Mouse (Mus musculus): ENCODE measurements at regions not wholly inside any gene's neighbourhood (a gene's known extent, or its start where the extent isn't known, plus 50 kb on each side); places are given as distances from the start of the nearest gene placed in this dataset.
"Not testable (repeated sequence)": the region's sequence is repeated elsewhere in the genome, so short reads cannot be mapped to it uniquely, and the experiment has no call there.

DNA sequence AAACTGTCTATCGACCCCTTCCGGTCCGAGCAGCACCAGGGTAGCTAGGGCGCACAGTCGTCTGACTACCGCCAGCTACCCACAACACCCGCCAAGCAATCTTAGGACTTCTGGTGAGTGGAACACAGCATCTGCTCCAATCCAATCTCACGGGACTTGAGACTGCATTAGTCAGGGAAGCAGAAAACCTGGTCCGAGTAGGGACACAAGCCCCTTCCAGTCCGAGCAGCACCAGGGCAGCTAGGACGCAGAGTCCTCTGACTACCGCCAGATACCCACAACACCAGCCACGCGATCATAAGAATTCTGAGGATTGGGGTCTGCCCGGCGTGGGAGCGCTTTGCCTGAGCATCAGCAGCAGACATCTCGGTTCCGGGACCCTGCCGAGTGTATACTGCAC lies 79.6 kb downstream of the Gm10715 start:
- DNase-seq (ENCODE audit: low spot score) = not testable (repeated sequence)

- no peak for DNase-seq (ENCODE audit: low spot score)
These were observed 124.5 kb downstream of the Gm10715 start for GRCm38 (mm10) chr9:3161181-3161580.

DNA sequence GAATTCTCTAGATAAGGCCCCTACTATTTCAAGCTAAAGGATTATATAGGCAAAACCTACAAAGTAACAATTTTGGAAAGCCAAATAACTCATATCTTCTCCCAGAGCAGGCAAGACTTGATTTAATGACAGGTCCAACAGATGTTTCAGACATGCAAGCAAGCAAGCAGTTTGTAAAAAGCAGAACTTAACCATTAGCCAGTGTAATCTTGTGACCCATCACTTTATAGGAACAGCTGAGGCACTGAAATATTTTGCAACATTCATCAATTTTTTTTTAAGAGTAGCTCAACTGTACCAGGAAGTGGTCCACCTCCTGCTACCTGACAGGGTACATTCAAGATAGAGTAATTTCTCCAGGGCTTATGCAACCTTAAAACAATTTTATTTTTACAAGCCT lies 147.7 kb downstream of the Gm10715 start:
- DNase-seq (ENCODE audit: low spot score) = no peak

DNA sequence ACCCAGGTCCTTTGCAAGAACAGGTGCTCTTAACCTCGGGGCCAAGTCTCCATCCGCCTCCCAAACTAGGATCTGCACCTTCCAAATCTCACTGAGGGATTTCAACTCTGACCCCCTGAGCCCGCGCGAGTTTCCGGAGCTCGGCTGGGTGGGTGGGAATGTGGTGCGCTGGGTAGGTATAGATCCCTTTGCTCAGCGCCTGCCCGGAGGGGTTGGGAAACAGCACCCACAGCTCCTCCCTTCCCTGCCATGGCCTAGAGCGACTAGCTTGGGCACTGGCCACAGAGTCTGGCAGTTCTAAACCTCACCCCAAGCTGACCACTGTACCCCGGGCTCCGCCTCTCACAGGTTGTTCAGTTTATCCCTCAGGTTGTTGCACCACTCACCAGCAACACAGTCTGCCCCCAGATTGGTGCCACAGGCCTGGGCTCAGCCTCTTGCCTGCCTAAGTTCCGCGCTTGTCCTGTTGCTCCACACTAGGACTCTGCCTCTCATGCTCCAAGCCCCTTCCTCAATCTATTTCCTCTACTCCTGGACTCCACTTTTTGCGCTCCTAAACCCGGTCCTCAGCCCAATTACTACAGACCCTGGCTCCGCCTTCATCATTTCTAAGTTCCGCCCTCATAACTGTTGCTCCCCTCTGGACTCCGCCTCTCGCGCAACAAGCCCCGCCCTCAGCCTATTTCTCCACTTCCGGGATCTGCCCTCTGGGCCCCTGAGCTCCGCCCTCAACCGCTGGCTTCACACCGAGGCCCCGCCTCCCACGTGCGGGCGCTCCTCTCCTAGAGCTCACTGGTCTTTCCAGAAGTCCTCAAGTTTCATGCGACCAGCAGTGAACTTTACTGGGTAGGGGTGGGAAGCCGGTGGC lies 135.6 kb upstream of the Alkbh8 start:
- DNase-seq (ENCODE audit: low spot score) = no peak

DNA sequence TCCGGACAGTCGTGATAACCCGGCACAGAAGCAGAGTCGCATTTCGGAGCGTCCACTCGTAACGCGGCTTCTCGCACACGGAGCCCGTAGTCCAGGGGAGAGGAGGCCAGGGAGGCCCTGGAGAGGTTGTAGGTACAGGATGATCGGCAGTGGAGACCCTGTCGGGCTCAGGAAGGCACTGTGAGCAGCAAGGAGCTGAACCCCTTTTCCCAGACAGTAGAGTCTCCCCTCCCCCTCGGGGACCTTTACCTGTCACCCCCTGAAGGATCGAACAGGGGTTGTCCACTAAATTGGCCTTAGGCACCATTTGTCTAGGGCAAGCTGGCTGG lies 135.0 kb upstream of the Alkbh8 start:
- DNase-seq (ENCODE audit: low spot score) = not testable (repeated sequence)

GRCm38 (mm10) chr9:3208120-3208519 lies 126.8 kb upstream of the Alkbh8 start:
- not testable (repeated sequence) for DNase-seq (ENCODE audit: low spot score)

- DNase-seq (ENCODE audit: low spot score) = peak; percentile 100
These were observed 76.3 kb upstream of the Alkbh8 start for GRCm38 (mm10) chr9:3258396-3259300.

GRCm38 (mm10) chr9:3260181-3260580 lies 74.8 kb upstream of the Alkbh8 start:
- DNase-seq (ENCODE audit: low spot score) = peak; percentile 14

DNA sequence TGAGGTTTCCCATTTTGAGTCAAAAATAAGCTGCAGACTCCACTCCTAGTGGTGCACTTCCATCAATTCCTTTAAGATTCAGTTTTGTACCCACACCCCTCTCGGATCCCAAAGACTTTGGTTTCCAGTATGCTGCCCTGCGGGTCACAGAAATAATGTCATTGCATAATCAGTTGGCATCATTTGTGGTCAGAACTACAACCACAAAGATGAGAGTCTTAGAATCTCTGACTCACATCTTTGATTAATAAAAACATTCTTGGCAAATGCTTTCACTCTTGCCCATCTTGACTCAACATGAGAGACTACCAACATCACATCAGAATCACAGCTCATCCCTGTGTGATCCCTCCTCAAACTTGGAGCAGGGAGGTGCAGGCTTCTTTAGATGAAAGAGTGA lies 74.1 kb upstream of the Alkbh8 start:
- DNase-seq (ENCODE audit: low spot score) = no peak

DNA sequence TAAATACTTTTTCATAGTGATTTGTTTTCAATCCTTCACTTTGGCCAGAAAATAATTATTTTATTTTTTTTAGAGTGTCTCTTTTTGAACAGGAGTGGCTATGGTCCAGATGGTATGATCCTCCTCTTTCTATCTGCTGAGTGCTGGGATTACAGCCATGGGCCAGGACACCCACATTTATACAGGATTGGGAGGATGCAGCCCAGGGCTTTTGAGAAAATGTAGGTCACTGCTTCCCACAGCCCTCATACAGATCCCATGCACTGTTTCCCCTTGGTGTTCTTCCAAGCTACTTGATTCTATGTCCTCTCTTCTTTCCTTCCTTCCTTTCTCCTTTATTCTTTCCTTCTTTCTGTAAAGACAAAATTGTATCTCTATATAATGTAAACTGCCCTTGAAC lies 70.5 kb upstream of the Alkbh8 start:
- DNase-seq (ENCODE audit: low spot score) = no peak

GRCm38 (mm10) chr9:3280496-3280895 lies 54.4 kb upstream of the Alkbh8 start:
- DNase-seq (ENCODE audit: low spot score) = not testable (repeated sequence)

GRCm38 (mm10) chr9:3281906-3282305 lies 53.0 kb upstream of the Alkbh8 start:
- not testable (repeated sequence) for DNase-seq (ENCODE audit: low spot score)

DNA sequence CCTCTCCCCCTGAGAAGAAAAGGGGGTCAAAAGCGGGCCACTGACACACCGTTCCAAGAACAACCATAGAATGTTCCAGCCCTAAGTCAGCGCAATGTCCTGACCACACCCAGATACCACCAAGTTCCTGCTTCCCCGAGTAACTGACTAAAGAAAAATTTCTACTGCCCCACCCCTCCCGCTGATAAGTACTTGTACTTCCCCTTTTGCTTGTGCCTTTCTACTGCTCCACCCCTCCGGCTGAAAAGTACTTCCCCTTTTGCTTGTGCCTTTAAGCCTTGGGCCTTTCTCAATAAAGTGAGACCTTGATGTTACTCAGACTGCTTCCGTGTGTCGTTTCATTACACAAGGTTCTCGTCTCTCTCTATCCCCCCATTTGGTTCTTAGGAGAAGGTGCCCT lies 51.6 kb upstream of the Alkbh8 start:
- not testable (repeated sequence) for DNase-seq (ENCODE audit: low spot score)
